Mouse (Mus musculus) G1E (cell line): ENCODE results near the gene Wdfy3. TPM values are rescaled to one million over a fixed set of nuclear protein-coding genes. Genes with fewer than 3 reads are reported as not detected.

ENCODE experiments used
- ATAC-seq: 2 replicates; pipeline ENCODE4 v1.8.0; 2016; ENCODE audit warnings: mild to moderate bottlenecking; ENCODE audit not compliant: insufficient number of reproducible peaks, poor library complexity, low FRiP score, severe bottlenecking; ENCODE audit errors: extremely low read depth
- DNase-seq: peaks from one replicate; pipeline ENCODE4 v3.0.0; 2012; ENCODE audit warnings: low spot score
- H3K27me3 ChIP-seq: 2 replicates; pipeline ENCODE4 v1.6.1; 2012; ENCODE audit warnings: mild to moderate bottlenecking, low read length, inconsistent platforms; ENCODE audit not compliant: insufficient read depth
- H3K36me3 ChIP-seq: replicated peaks from 2 replicates; pipeline ENCODE3; 2012; ENCODE audit warnings: mild to moderate bottlenecking, inconsistent platforms
- H3K4me1 ChIP-seq: 2 replicates; pipeline ENCODE4 v1.6.1; 2012; ENCODE audit warnings: low read depth, low read length, inconsistent platforms, mixed read lengths; ENCODE audit not compliant: insufficient read depth
- H3K4me3 ChIP-seq: 2 replicates; pipeline ENCODE4 v1.5.1; 2012; ENCODE audit warnings: low read depth, mild to moderate bottlenecking, inconsistent platforms, low read length, moderate library complexity, mixed read lengths
- H3K9me3 ChIP-seq: replicated peaks from 2 replicates; pipeline ENCODE4 v1.6.1; 2012; ENCODE audit warnings: inconsistent platforms
- CTCF ChIP-seq: IDR thresholded peaks from 2 replicates; pipeline ENCODE4 v1.5.1; 2012; ENCODE audit warnings: low read depth, low read length, inconsistent platforms, mixed read lengths
- GATA1 ChIP-seq: IDR thresholded peaks from 2 replicates; pipeline ENCODE4 v1.6.1; 2012; ENCODE audit warnings: borderline replicate concordance, low read length, inconsistent platforms, mixed read lengths
- GATA2 ChIP-seq: IDR thresholded peaks from 2 replicates; pipeline ENCODE4 v1.6.1; 2012; ENCODE audit warnings: low read depth, low read length, inconsistent platforms, borderline replicate concordance
- POLR2AphosphoS5 ChIP-seq: IDR thresholded peaks from 2 replicates; pipeline ENCODE4 v1.6.1; 2012; ENCODE audit warnings: low read depth, low read length, inconsistent platforms; ENCODE audit not compliant: insufficient replicate concordance
- TAL1 ChIP-seq: conservative IDR thresholded peaks from 2 replicates; pipeline ENCODE4 v1.6.1; 2012; ENCODE audit warnings: low read depth, low read length, inconsistent platforms, mixed read lengths
- polyA plus RNA-seq: library from polyadenylated mRNA; stranded (reverse); fragments of >175 nt; gene quantifications from 2 replicates; pipeline ENCODE4 v1.2.3, GENCODE M21; 2012
- total RNA-seq, 2 experiments: library from RNA; stranded (forward) in 1 of 2; stranded (reverse) in 1 of 2; fragments of 200-1000 nt in 1 of 2; fragments of >200 nt in 1 of 2; fragmentation: Nextera tagmentation in 1 of 2; gene quantifications; 2 replicates each; pipeline ENCODE4 v1.2.3; 2014 to 2017

Gene Wdfy3
- total and polyA plus RNA-seq, 3 experiments = 0.05 TPM; not detected in 2

DNA sequence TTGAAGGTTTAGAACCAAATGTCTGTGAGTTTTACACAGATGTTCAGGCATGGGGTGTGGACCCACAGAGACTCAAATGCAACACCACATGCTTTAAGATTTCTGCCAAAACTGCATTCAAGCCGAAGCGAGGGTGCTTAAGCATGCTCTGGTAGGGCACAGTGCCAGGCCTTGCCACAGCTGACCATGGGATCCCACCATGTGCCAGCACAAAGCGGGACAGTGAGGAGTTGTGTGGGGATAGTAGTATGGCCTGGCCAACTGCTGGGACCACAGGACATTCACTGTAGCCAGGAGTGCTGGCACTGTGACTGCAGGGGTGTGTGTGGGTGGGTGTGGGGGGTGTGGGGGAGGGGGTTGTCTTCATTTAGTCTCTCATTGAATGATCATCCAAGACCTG, 240.8 kb downstream of the Wdfy3 start:
- no peaks in the 10 kb centered on the region for H3K4me1 ChIP-seq
- no peak for TF ChIP-seq GATA2
- no peak for TF ChIP-seq POLR2AphosphoS5
- TF ChIP-seq CTCF = no peak
- TF ChIP-seq TAL1 = no peak
- TF ChIP-seq GATA1 = no peak
- peaks cover 83% of the 10 kb centered on the region for H3K9me3 ChIP-seq
- no peaks in the 10 kb centered on the region for H3K27me3 ChIP-seq
- H3K36me3 ChIP-seq = no peaks in the 10 kb centered on the region
- H3K4me3 ChIP-seq = no peak overlapping the region
- no peak for ATAC-seq
- DNase-seq = no peak

DNA sequence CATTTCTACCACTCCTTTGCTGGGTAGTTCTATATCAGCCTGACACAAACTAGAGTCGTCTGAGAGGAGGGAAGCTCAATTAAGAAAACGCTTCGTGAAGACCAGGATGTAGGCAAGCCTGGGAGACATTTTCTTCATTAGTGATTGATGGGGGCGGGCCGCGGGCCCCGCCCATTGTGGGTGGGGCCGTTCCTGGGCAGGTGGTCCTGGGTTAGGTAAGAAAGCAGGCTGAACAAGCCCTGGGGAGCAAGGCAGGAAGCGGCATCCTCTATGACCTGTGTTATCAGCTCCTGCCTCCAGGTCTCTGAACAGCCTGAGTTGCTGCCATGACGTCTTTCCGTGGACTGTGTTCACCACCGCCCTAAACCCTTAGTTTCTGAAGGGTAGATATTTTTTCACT, 242.2 kb downstream of the Wdfy3 start:
- Histone ChIP-seq H3K4me1 (no peaks in the 10 kb centered on the region), H3K36me3 (no peaks in the 10 kb centered on the region), H3K4me3 (no peak overlapping the region), H3K27me3 (no peaks in the 10 kb centered on the region), H3K9me3 (peaks cover 87% of the 10 kb centered on the region)
- DNase-seq (no peak), ATAC-seq (no peak)
- TF ChIP-seq POLR2AphosphoS5 (no peak), CTCF (no peak), GATA2 (no peak), GATA1 (no peak), TAL1 (no peak)

DNA sequence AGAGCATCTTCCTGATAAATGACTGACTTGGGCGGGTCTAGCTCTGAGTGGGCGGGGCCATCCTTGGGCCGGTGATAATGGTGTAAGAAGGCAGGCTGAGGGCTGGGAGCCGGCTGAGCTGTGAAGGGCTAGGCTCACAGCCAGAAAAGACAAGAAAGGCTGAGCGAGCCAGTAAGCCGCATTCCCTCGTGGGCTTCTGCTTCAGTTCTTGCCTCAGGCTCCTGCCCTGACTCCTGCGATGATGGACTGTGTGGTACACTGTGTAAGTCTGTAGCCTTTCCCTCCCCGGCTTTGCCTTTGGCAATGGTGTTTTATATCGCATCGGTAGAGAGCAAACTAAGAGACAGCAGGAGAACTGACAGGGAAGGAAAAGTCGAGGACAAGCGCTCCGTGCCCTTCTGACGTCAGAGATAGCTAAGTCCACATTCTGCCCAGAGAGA, 243.2 kb downstream of the Wdfy3 start:
- Histone ChIP-seq H3K4me1 (no peaks in the 10 kb centered on the region), H3K4me3 (no peak overlapping the region), H3K27me3 (no peaks in the 10 kb centered on the region), H3K9me3 (peaks cover 87% of the 10 kb centered on the region), H3K36me3 (no peaks in the 10 kb centered on the region)
- DNase-seq = no peak
- TF ChIP-seq CTCF (no peak), GATA1 (no peak), GATA2 (no peak), POLR2AphosphoS5 (no peak), TAL1 (no peak)
- ATAC-seq = no peak

DNA sequence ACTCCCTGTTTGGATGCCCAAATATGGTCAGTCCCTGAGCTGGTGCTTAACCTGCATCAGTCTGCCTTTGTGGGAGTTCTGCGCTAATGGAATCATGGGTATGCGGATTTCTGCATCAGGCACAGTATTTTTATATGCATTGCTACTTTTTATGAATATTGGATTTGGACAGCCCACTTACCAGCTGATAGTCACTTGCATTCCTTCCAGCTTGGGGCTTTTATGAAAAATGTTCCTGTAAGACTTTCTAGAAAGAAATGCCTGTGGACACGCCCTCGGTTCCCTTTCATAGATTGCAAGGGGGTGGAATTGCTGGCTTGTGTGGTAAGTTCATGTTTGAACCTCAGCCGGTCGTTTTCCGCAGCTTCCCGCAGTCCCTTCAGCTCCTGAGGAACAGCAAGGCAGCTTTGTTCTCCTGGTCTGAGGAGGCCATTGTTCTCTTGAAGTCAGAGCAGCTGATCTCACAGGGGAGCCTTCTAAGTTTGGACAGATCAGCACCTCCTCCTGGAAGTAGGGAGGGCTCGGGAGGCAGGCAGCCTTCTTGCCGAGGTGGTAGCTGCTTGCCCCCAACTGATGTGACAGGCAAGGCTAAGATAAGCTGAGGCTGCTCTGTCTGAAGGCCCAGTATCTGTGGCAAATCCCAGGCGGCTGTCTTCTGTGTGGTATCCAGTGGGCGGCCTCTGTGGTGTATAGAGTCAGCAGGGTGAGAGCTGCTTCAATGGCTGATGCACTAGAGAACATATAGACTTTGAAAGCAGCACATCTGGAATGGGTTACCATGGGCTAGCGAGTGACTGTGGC, 244.4 kb downstream of the Wdfy3 start:
- no peak for ATAC-seq
- Histone ChIP-seq H3K4me1 (no peaks in the 10 kb centered on the region), H3K27me3 (no peaks in the 10 kb centered on the region)

GRCm38 (mm10) chr5:101822311-101822670, 247.4 kb downstream of the Wdfy3 start:
- TF ChIP-seq GATA2 = no peak
- TF ChIP-seq CTCF = no peak
- no peak for TF ChIP-seq GATA1
- no peak for TF ChIP-seq TAL1
- no peak for TF ChIP-seq POLR2AphosphoS5
- peaks cover 82% of the 10 kb centered on the region for H3K9me3 ChIP-seq
- H3K27me3 ChIP-seq = no peaks in the 10 kb centered on the region
- H3K4me1 ChIP-seq = no peaks in the 10 kb centered on the region
- no peaks in the 10 kb centered on the region for H3K36me3 ChIP-seq
- no peak for DNase-seq
- H3K4me3 ChIP-seq = no peak overlapping the region
- no peak for ATAC-seq

More for the DNA sequence above, 244.4 kb downstream of the Wdfy3 start:
- no peak for DNase-seq
- Histone ChIP-seq H3K9me3 (peaks cover 88% of the 10 kb centered on the region), H3K4me3 (no peak overlapping the region), H3K36me3 (no peaks in the 10 kb centered on the region)
- TF ChIP-seq GATA2 (no peak), GATA1 (no peak), CTCF (no peak), TAL1 (no peak), POLR2AphosphoS5 (no peak)

- Histone ChIP-seq H3K9me3 (peaks cover 82% of the 10 kb centered on the region), H3K4me3 (no peak overlapping the region), H3K36me3 (no peaks in the 10 kb centered on the region), H3K27me3 (no peaks in the 10 kb centered on the region), H3K4me1 (no peaks in the 10 kb centered on the region)
- no peak for DNase-seq
- ATAC-seq = no peak
- no peak for TF ChIP-seq POLR2AphosphoS5
- no peak for TF ChIP-seq GATA2
- TF ChIP-seq GATA1 = no peak
- no peak for TF ChIP-seq CTCF
- no peak for TF ChIP-seq TAL1
Measured at GRCm38 (mm10) chr5:101821491-101822310, 248.0 kb downstream of the Wdfy3 start.
